Mouse (Mus musculus): Measurements from ENCODE around the gene Ets2. TPM values are rescaled to one million over a fixed set of nuclear protein-coding genes. Genes with fewer than 3 reads are reported as not detected.

The Ets2 gene
- total RNA-seq (2012; rRNA removed) (14.3 and 15.9 TPM in 2 replicates), polyA plus RNA-seq (2012; ENCODE audit: insufficient read depth in 1 of 2, insufficient read length in 2 of 2, low read depth in 1 of 2, low replicate concordance in 2 of 2, missing spikeins in 1 of 2) (10 to 100 TPM in 1 of 2 experiments, not detected in 1; 23.5 TPM)

DNA sequence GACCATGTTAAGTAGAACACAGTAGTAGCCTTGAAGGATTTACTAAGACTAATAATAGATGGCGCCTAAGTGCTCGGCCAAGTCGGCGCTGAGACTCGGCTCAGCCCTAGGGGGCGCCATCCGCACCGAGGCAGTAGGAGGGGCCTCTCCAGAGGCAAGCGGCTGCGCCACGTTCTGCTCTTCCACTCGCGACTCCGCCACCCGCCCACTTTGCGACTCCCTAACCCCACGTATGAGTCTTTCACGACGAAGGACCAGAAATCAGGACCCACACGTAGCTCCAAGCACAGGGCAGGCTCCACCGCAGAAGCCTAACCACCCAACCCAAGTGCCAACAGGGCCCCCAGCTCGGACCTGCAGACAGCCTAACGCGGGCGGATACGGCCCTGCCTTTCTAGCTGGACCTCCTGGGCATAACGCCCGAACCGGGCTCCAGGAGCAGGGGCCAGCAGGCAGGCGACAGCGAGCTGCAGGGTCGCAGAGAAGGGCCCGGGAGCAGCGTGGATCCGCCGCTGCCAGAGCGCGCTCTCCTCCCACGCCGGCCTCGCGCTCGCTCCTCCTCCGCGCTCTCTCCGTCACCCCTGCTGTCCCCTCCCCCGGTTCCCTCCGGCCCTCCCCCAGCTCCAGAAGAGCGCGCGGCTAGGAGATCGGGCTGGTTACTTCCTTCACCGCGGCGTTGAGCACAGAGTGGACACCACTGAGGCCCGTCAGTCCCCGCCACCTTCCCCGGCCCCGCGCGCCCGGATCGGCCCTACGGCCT is at the start of gene Ets2:
Gene Ets2, plus strand, starts transcription at position 274 of the 760 bp plus-strand sequence.
- Histone ChIP-seq H3K9ac (ENCODE audit: control insufficient read depth, low read depth, low read length, poor library complexity, severe bottlenecking) (peak within 1 kb of the TSS; percentile 89), H3K9me3 (replicated peaks; ENCODE audit: insufficient read depth, low read length) (no peaks in the 10 kb centered on the region), H3K4me3 (ENCODE audit: control insufficient read depth in 1 of 2, insufficient read depth in 1 of 2, low read depth in 2 of 2, low read length in 2 of 2) (peak within 1 kb of the TSS; percentile 72 to 73), H3K27me3 (ENCODE audit: control insufficient read depth in 1 of 2, insufficient read depth in 2 of 2, low read length in 2 of 2) (no peaks in the 10 kb centered on the region), H3K36me3 (ENCODE audit: control insufficient read depth in 1 of 2, insufficient read depth in 2 of 2, low read length in 2 of 2) (peaks cover 2% of the 10 kb centered on the region in 2 experiments; a peak in 2 of 4 replicates), H3K4me1 (ENCODE audit: control insufficient read depth in 1 of 2, insufficient read depth in 2 of 2, low read length in 2 of 2) (peaks cover 3 to 4% of the 10 kb centered on the region in 2 experiments; a peak in 3 of 4 replicates), H3K79me2 (ENCODE audit: control insufficient read depth, insufficient read depth, low read length, poor library complexity) (peaks cover 17% of the 10 kb centered on the region), H3K27ac (ENCODE audit: control insufficient read depth, low read depth, low read length) (peak within 1 kb of the TSS; percentile 59)
- TF ChIP-seq EP300 (IDR thresholded peaks at IDR 0.05; ENCODE audit: low read depth in 1 of 2, low read length in 2 of 2) (peak in 1 of 2 experiments; percentile 24; a peak in 1 of 4 replicates), HCFC1 (IDR thresholded peaks at IDR 0.05; ENCODE audit: low read depth, low read length) (0 out of 2 replicates have a peak, but pooled peaks have one; percentile 29), TAL1 (IDR thresholded peaks at IDR 0.05; ENCODE audit: low read length) (no peak), MAZ (IDR thresholded peaks at IDR 0.05; ENCODE audit: low read depth, low read length) (0 out of 2 replicates have a peak, but pooled peaks have one; percentile 49), GATA1 (IDR thresholded peaks at IDR 0.05; ENCODE audit: low read depth, low read length) (no peak), POLR2AphosphoS2 (IDR thresholded peaks at IDR 0.05; ENCODE audit: low read length) (peak; percentile 77), TBP (IDR thresholded peaks at IDR 0.05; ENCODE audit: low read depth, low read length) (0 out of 2 replicates have a peak, but pooled peaks have one; percentile 25), NELFE (IDR thresholded peaks at IDR 0.05; ENCODE audit: low read depth, low read length) (peak; percentile 79), GABPA (IDR thresholded peaks at IDR 0.05; ENCODE audit: low read depth, low read length) (no peak), BHLHE40 (IDR thresholded peaks at IDR 0.05; ENCODE audit: borderline replicate concordance, low read depth, low read length) (no peak), ETS1 (IDR thresholded peaks at IDR 0.05; ENCODE audit: low read depth, low read length) (0 out of 2 replicates have a peak, but pooled peaks have one; percentile 29), RAD21 (IDR thresholded peaks at IDR 0.05; ENCODE audit: low read depth, low read length) (peak; percentile 31), MYC (IDR thresholded peaks at IDR 0.05; ENCODE audit: low read depth, low read length) (no peak; the same call in 1 of the 2 replicates), ZKSCAN1 (IDR thresholded peaks at IDR 0.05; ENCODE audit: low read depth, low read length) (no peak), TCF12 (IDR thresholded peaks at IDR 0.05; ENCODE audit: low read depth, low read length) (peak; percentile 33; the same call in 1 of the 2 replicates), MXI1 (IDR thresholded peaks at IDR 0.05; ENCODE audit: low read depth, low read length) (peak; percentile 52), USF1 (IDR thresholded peaks at IDR 0.05; ENCODE audit: low read depth, low read length) (no peak), ZNF384 (IDR thresholded peaks at IDR 0.05; ENCODE audit: low read depth, low read length) (no peak), SIN3A (IDR thresholded peaks at IDR 0.05; ENCODE audit: low read length) (peak; percentile 71), SMC3 (IDR thresholded peaks at IDR 0.05; ENCODE audit: low read depth, low read length) (peak; percentile 45; the same call in 1 of the 2 replicates), POLR2A (IDR thresholded peaks at IDR 0.05; ENCODE audit: control insufficient read depth in 1 of 2, insufficient read depth in 1 of 2, low read depth in 1 of 2, low read length in 2 of 2, poor library complexity in 1 of 2) (peak; percentile 84 to 88), ZMIZ1 (IDR thresholded peaks at IDR 0.05; ENCODE audit: low read depth, low read length) (peak; percentile 72), CTCF (IDR thresholded peaks at IDR 0.05 in 2 of 3, conservative IDR thresholded peaks at IDR 0.05 in 1 of 3; ENCODE audit: control insufficient read depth in 1 of 3, insufficient read depth in 1 of 3, low read depth in 2 of 3, low read length in 3 of 3, poor library complexity in 1 of 3, severe bottlenecking in 1 of 3) (peak; percentile 82 to 93 (median 86)), UBTF (IDR thresholded peaks at IDR 0.05; ENCODE audit: borderline replicate concordance, insufficient read depth, low read depth, low read length) (no peak)
- peak; percentile 93 for DNase-seq (ENCODE audit: low read depth, low spot score)

All from MEL (cell line).